Comparison of ENCODE assay signal across 9 mouse cellular contexts in genomic region chr11:80287150-80287549, GRCm38 (mm10). TPM values are rescaled to one million over a fixed set of nuclear protein-coding genes. Genes with fewer than 3 reads are reported as not detected.
DNase-seq lines count a peak whose midpoint lies in the region; ATAC-seq lines count a peak whose summit lies in the region.
"Had no signal": no experiment of that assay in that cellular context is flagged by ENCODE, and none has a peak within 500 bp of the region (broad histone marks: within the 10 kb centered on the region; RNA-seq: fewer than 3 reads in every experiment).

No protein-coding gene starts in this region.

- H3K4me3 ChIP-seq in kidney, embryonic 15.5 days (replicated peaks), result no peak overlapping the region
- H3K4me3 ChIP-seq in limb, embryonic 11.5 days (ENCODE audit: low read depth, low read length), result no peak overlapping the region
- H3K4me3 ChIP-seq: neural tube, embryonic 12.5 days had no signal

- H3K4me2 ChIP-seq in kidney, embryonic 15.5 days, result no peak overlapping the region
- H3K4me2 ChIP-seq in limb, embryonic 11.5 days (ENCODE audit: low read depth, severe bottlenecking), result no peak overlapping the region
- H3K4me2 ChIP-seq: neural tube, embryonic 12.5 days had no signal

- 0 out of 2 replicates have a peak, but pooled peaks cover 3% of the 10 kb centered on the region for H3K9me3 ChIP-seq in kidney, embryonic 15.5 days (replicated peaks)
- H3K9me3 ChIP-seq in limb, embryonic 11.5 days (ENCODE audit: control insufficient read depth, low read length), result no peaks in the 10 kb centered on the region
- H3K9me3 ChIP-seq: neural tube, embryonic 12.5 days had no signal

- ATAC-seq in kidney, embryonic 15.5 days (replicated peaks; ENCODE audit: low FRiP score), result no peak
- ATAC-seq in common myeloid progenitor, adult 5-6 weeks (replicated peaks; ENCODE audit: low read depth, poor library complexity, severe bottlenecking), result peak; percentile 61
- ATAC-seq in hematopoietic stem cell, adult 5-6 weeks (replicated peaks in 1 of 2; ENCODE audit: insufficient read depth in 1 of 2, low FRiP score in 2 of 2, low TSS enrichment in 1 of 2, low read depth in 1 of 2, poor library complexity in 2 of 2, severe bottlenecking in 2 of 2), result peak; percentile 62 to 76; a peak in 3 of 4 replicates
- no peak for ATAC-seq in limb, embryonic 11.5 days (ENCODE audit: insufficient number of reproducible peaks, low FRiP score, low TSS enrichment, low read depth)
- ATAC-seq in neutrophil, adult 5-6 weeks (ENCODE audit: extremely low read depth, insufficient number of reproducible peaks, low FRiP score, poor library complexity, severe bottlenecking), result peak; percentile 72

- peak; percentile 45 for DNase-seq in kidney, adult 11 months
- DNase-seq in adipocyte (ENCODE audit: low spot score), result peak; percentile 73
- peak; percentile 85 for DNase-seq in limb, embryonic 11.5 days (ENCODE audit: low spot score)
- DNase-seq in thymus, postnatal 0 days (ENCODE audit: low spot score), result peak; percentile 66

- no peak overlapping the region for H3K27ac ChIP-seq in kidney, embryonic 15.5 days
- no peak overlapping the region for H3K27ac ChIP-seq in limb, embryonic 11.5 days (replicated peaks; ENCODE audit: low read depth, low read length)
- H3K27ac ChIP-seq: neural tube, embryonic 12.5 days had no signal

- H3K9ac ChIP-seq in kidney, embryonic 15.5 days, result no peak overlapping the region
- H3K9ac ChIP-seq in limb, embryonic 11.5 days (ENCODE audit: low read length), result no peak overlapping the region
- H3K9ac ChIP-seq: neural tube, embryonic 12.5 days had no signal

- no peaks in the 10 kb centered on the region for H3K27me3 ChIP-seq in kidney, embryonic 15.5 days
- H3K27me3 ChIP-seq in limb, embryonic 11.5 days (ENCODE audit: control insufficient read depth, insufficient read depth, low read length), result no peaks in the 10 kb centered on the region
- H3K27me3 ChIP-seq: neural tube, embryonic 12.5 days had no signal

- no peaks in the 10 kb centered on the region for H3K36me3 ChIP-seq in kidney, embryonic 15.5 days
- H3K36me3 ChIP-seq in limb, embryonic 11.5 days (ENCODE audit: control insufficient read depth, insufficient read depth, low read length), result no peaks in the 10 kb centered on the region
- H3K36me3 ChIP-seq: neural tube, embryonic 12.5 days had no signal

- WGBS in kidney, embryonic 15.5 days, result 19% methylated on average over 5 of the region's 5 CpGs
- WGBS in limb, embryonic 11.5 days, result 18% methylated on average over 5 of the region's 5 CpGs

- H3K4me1 ChIP-seq in kidney, embryonic 15.5 days, result peaks cover 21% of the 10 kb centered on the region
- peaks cover 3% of the 10 kb centered on the region; the same call in 1 of the 2 replicates for H3K4me1 ChIP-seq in limb, embryonic 11.5 days (ENCODE audit: control insufficient read depth, insufficient read depth, low read length)

RNA-seq across cellular contexts. Expression of gene Rhbdl3, which starts 13.6 kb away (rescaled TPM):
- 2.5 and 2.9 TPM in 2 replicates for polyA plus RNA-seq in kidney, embryonic 15.5 days (2015; fragmentation: Nextera tagmentation; extraction: Ambion mirVana)
- total RNA-seq in common myeloid progenitor, adult 5-6 weeks (2017), result 0.73 and 1.5 TPM in 2 replicates
- 1.1 and 4.3 TPM in 2 replicates for total RNA-seq in hematopoietic stem cell, adult 5-6 weeks (2017)
- 0.56 and 0.60 TPM in 2 replicates for polyA plus RNA-seq in limb, embryonic 11.5 days (2014; fragmentation: Nextera tagmentation; extraction: Ambion mirVana)
- total RNA-seq in neutrophil, adult 5-6 weeks (2017), result 0.25 TPM in 1 of 2 replicates, not detected in the other
- 6.3 and 6.8 TPM in 2 replicates for polyA plus RNA-seq in thymus, postnatal 0 days (2015; fragmentation: Nextera tagmentation; extraction: Ambion mirVana)

Comparison
In these comparisons a context has a peak if more than half of its experiments do, and no peak if none do; other contexts are left out.
1. ATAC-seq: peak in common myeloid progenitor, adult 5-6 weeks (single experiment), hematopoietic stem cell, adult 5-6 weeks (2 of 2) and neutrophil, adult 5-6 weeks (single experiment); none in kidney, embryonic 15.5 days (single experiment) and limb, embryonic 11.5 days (single experiment).
2. Peak in every context shown above with its lines, with median percentiles within 50 percentile points of each other: DNase-seq.